Mouse (Mus musculus) embryo, embryonic 10.5 days (tissue): ENCODE results near the gene Fam214a.

Experiments
- DNase-seq: peaks from one replicate; pipeline ENCODE4 v3.0.0-alpha.2; 2015; ENCODE audit warnings: low spot score

Gene Fam214a

GRCm38 (mm10) chr9:75032408-75032807, 79.7 kb downstream of the Fam214a start:
- DNase-seq: no peak

- peak; percentile 37 for DNase-seq
These were observed 80.5 kb downstream of the Fam214a start for GRCm38 (mm10) chr9:75033141-75033540.

DNA sequence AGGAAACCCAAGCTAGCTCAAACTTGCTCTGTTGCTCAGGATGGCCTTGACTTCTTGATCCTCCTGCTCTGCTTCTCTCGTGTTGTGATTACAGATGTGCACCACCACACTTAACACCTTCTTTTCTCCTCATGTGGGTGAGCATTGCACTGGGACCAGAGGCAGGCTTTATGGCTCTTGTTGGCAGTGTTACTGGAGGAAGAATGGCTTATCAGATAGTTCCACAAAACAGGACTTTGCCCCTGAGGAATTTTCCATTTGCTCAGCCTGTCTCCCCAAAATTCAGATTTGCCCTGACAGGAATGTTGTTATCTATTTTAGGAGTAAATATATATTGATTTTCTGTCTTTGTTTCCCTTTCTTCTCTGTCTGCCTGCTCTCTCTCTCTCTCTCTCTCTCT, 82.0 kb downstream of the Fam214a start:
- no peak for DNase-seq

GRCm38 (mm10) chr9:75035944-75036343, 83.3 kb downstream of the Fam214a start:
- DNase-seq: no peak

DNA sequence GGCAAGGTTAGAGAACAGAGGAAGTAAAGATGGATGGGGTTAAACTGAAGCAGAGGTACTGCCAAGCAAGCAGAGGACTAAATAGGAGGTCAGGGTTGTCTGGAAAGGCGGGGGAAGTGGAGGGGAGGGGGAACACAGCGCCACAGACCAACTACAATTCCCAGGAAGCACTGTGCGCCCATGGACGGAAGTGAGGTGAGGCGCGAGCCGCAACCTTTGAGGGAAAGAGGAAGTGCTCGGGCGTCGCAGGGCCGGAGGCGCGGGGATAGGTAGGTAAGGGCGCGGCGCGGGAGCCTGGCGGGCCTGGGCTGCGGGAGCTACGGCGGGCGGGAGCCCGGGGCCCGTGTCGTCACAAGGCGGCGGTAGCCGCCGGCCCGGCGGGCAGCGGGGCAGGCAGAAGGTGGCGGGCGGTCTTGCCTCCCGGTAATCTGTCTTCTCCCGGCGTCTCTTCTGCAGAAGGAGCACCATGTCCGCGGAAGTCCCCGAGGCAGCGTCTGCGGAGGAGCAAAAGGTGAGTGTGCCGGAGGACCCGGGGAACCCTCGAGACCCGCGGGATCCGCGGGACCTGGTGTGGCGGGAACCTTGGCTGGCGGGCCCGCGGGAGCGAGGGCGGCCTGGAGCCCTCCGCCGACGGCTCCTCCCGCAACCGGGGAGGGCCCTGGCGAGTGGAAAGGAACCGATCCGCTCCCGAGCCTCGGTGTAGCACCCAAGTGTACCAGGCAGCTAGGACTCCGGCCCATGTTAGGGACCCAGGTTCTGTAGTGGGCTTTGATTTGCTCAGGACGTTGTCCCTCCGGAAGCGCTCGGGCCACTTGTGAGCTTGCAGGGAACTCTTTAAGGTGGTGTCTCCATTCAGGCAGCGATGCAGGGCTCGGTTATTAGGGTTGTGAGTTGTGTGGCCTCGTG, 85.0 kb downstream of the Fam214a start, which contains the start of gene Arpp19:
Gene Arpp19 (plus strand): TSS at position 164 of the 906 bp plus-strand sequence.
- peak; percentile 95 for DNase-seq

- no peak for DNase-seq
These were observed 85.6 kb downstream of the Fam214a start for GRCm38 (mm10) chr9:75038357-75038688.

- no peak for DNase-seq
These were observed 87.9 kb downstream of the Fam214a start for GRCm38 (mm10) chr9:75040566-75040965.

GRCm38 (mm10) chr9:75041840-75042525, 89.3 kb downstream of the Fam214a start:
- DNase-seq: no peak

- no peak for DNase-seq
These were observed 90.5 kb downstream of the Fam214a start for GRCm38 (mm10) chr9:75043191-75043590.

GRCm38 (mm10) chr9:75047079-75047478, 94.4 kb downstream of the Fam214a start:
- no peak for DNase-seq

DNA sequence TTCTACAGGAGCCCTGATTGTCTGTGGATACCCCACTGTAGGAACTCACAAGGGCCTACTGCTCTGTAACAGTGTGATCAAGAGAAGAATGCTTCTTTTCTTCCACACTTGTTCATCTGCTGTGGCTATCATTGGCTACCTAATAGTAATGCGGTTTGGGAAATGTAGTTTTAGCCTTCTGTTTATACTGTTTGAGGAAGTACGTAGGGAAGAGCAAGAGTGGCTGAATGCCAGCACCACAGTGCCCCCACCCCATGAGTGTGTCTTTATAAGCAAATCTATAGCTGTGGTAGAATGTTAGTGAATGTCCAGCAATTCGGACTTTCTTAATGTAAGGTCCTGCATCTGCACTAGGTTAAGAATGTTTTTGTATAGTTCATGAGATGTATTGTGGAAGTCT, 96.4 kb downstream of the Fam214a start:
- no peak for DNase-seq

- peak; percentile 83 for DNase-seq
These were observed 97.3 kb downstream of the Fam214a start for GRCm38 (mm10) chr9:75050003-75050402.

GRCm38 (mm10) chr9:75051841-75052240, 99.2 kb downstream of the Fam214a start:
- DNase-seq: no peak

- DNase-seq: no peak
These were observed 102.4 kb downstream of the Fam214a start for GRCm38 (mm10) chr9:75055046-75055445.

DNA sequence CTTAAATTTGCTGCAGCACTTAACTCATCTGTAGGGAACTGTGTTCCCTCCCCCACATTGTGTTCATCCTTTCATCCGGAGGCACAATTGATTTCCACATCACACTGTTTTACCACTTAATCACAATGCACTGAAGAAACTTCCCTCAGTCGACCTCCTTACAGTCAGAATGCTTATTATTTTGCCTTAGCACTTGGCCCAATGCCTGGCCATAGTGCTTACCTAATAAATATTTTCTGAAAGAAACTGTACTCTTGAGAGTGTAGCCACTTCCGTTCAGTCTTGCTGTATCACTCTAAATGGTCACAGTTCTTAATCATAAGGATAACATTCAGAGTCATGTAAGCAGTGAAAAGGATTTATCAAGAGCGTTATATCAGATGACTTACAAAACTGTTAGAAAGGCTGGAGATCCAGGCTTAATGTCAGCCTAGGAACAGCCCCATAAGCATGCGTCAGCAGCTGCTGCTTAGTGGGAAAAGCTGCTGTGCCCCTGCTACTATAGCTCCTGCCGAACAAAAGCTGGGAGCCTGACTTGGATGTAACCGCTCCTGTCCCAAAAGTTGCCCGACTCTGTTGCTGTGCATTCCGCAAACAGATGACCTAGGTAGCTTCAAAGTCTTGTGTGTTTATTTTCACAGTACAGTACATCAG, 112.1 kb downstream of the Fam214a start:
- no peak for DNase-seq

DNA sequence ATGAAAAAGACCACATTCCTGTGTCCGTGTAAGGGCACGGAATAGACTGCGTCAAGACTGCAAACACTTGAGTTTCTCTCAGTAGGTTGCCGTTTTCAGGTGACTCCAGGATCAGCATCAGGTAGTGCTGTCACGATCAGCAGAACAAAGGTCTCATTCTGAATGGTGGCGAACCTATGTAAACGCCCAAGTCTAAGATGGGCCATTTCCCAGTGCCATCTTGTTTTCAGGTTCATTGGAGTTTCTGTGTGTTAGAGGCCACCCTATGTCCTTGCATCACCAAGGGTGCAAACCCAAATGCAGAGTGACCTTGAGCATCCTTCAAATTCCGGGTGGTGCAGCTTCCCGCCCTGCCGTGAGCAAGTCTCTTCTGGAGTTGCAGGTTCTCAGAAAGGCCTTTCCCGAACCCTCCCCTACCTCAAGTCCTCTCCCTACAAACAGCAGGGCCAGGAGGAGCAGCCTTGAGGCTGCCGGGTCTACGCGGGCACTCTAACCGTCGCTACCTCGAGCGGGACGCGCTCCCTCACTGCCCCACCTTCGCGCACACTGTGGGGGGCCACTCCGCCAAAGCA, 117.9 kb downstream of the Fam214a start, which contains the start of gene Myo5a:
Gene Myo5a (plus strand): TSS at position 559 of the 572 bp plus-strand sequence.
- peak; percentile 56 for DNase-seq

GRCm38 (mm10) chr9:75071029-75071705, 118.5 kb downstream of the Fam214a start:
- DNase-seq: peak; percentile 83

- DNase-seq: peak; percentile 65
These were observed 119.1 kb downstream of the Fam214a start for GRCm38 (mm10) chr9:75071706-75072192.

GRCm38 (mm10) chr9:75072361-75072760, 119.7 kb downstream of the Fam214a start:
- no peak for DNase-seq

DNA sequence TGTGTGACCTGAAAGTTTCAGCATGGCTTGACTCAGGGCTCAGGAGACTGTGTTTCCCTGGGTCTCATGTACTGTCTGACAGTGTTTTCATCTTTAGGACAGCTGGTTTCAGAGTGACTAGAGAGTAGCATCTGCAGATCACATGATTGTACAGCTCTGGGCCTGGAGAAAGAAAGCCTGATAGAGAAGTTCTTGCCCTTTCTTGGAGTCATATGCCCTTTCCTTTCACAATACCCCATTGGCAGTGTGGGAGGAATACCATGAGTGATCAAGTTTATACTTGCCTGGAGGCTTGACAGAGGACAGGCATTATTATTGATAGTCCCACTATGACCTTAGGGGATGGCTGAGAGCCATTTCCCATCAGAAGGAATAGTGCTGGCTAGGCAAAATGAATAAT, 124.5 kb downstream of the Fam214a start:
- no peak for DNase-seq
